Mouse (Mus musculus) liver, embryonic 14.5 days (tissue): ENCODE measurements around the gene Cym.

ENCODE experiments used
- CTCF ChIP-seq: IDR thresholded peaks from 2 replicates; pipeline ENCODE4 v1.5.1; 2016; ENCODE audit warnings: antibody characterized with exemption, low read depth, control low read depth
- EP300 ChIP-seq: IDR thresholded peaks from 2 replicates; pipeline ENCODE4 v1.6.1; 2016; ENCODE audit warnings: antibody characterized with exemption, low read depth

DNA sequence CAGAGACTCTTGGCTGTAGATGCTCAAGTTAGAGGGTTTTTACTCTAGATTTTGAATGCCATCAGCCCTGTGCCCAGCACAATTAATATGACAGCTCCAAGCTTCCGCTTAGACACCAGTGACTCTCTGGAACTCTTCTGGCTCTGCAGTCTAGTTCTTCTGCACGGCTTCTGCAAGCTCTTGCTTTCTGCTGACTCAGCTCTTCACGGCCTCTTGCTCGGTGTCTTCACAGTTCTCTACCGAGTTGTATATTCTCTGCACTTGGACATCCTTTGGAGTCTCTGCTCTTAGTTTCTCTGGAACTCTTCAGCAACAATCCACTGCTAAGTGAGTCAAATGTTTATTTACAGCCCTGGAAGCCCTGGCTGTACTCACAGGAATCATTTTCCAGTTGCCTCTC is 32.4 kb upstream of the Cym start:
- no peak for TF ChIP-seq CTCF
- TF ChIP-seq EP300, result no peak
